Mouse (Mus musculus) neural tube, embryonic 11.5 days (tissue): ENCODE measurements around the gene Espnl. TPM values are rescaled to one million over a fixed set of nuclear protein-coding genes. Genes with fewer than 3 reads are reported as not detected.
A peak's percentile ranks its signal among the peaks of the same experiment; 100 is the strongest.

Experiments
- ATAC-seq: fragments of 200-750 bp; cut with Nextera tagmentation; 2 replicates; pipeline ENCODE4 v1.8.0; 2017; ENCODE audit warnings: moderate number of reproducible peaks, mild to moderate bottlenecking, moderate TSS enrichment, moderate library complexity; ENCODE audit not compliant: insufficient read depth, low FRiP score, low TSS enrichment
- DNase-seq: peaks from one replicate; pipeline ENCODE4 v3.0.0-alpha.2; 2015; ENCODE audit warnings: low spot score
- H3K27ac ChIP-seq: fragments of 300-500 bp; sonication (generic); 2 replicates; pipeline ENCODE4 v1.5.1; 2014; ENCODE audit warnings: low read depth, mild to moderate bottlenecking, low read length
- H3K27me3 ChIP-seq: fragments of 300-500 bp; sonication (generic); 2 replicates; pipeline ENCODE4 v1.6.1; 2014; ENCODE audit warnings: mild to moderate bottlenecking, low read length, mixed read lengths; ENCODE audit not compliant: control insufficient read depth, insufficient read depth
- H3K36me3 ChIP-seq: fragments of 300-500 bp; sonication (generic); 2 replicates; pipeline ENCODE4 v1.6.1; 2014; ENCODE audit warnings: mild to moderate bottlenecking, low read length, moderate library complexity, mixed read lengths; ENCODE audit not compliant: control insufficient read depth, insufficient read depth
- H3K4me1 ChIP-seq: fragments of 300-500 bp; sonication (generic); 2 replicates; pipeline ENCODE4 v1.6.1; 2014; ENCODE audit warnings: low read length, mixed read lengths; ENCODE audit not compliant: control insufficient read depth, insufficient read depth
- H3K4me2 ChIP-seq: fragments of 300-500 bp; sonication (generic); 2 replicates; pipeline ENCODE4 v1.6.1; 2014; ENCODE audit warnings: low read depth, mild to moderate bottlenecking, moderate library complexity
- H3K4me3 ChIP-seq: fragments of 300-500 bp; sonication (generic); 2 replicates; pipeline ENCODE4 v1.5.1; 2014; ENCODE audit warnings: low read depth, low read length
- H3K9ac ChIP-seq: fragments of 300-500 bp; sonication (generic); 2 replicates; pipeline ENCODE4 v1.6.1; 2014; ENCODE audit warnings: mild to moderate bottlenecking, low read length
- H3K9me3 ChIP-seq: fragments of 300-500 bp; sonication (generic); 2 replicates; pipeline ENCODE4 v1.6.1; 2016; ENCODE audit warnings: low read length; ENCODE audit not compliant: control insufficient read depth
- WGBS: fragments of 180-500 bp; shearing (Covaris S2); extraction: QIAGEN DNeasy Blood & Tissue Kit; methylation state at CpG from one replicate; pipeline ENCODE4 v1.1.7; 2014; 5-methylcytosine and 5-hydroxymethylcytosine counted together
- polyA plus RNA-seq: library from polyadenylated mRNA; unstranded; fragments of >200 nt; fragmentation: Nextera tagmentation; extraction: Ambion mirVana; gene quantifications from 2 replicates; pipeline ENCODE4 v1.2.1, GENCODE M21; 2014

Espnl gene
- polyA plus RNA-seq, 1 experiment from 2014 or later: 0.09 TPM

DNA sequence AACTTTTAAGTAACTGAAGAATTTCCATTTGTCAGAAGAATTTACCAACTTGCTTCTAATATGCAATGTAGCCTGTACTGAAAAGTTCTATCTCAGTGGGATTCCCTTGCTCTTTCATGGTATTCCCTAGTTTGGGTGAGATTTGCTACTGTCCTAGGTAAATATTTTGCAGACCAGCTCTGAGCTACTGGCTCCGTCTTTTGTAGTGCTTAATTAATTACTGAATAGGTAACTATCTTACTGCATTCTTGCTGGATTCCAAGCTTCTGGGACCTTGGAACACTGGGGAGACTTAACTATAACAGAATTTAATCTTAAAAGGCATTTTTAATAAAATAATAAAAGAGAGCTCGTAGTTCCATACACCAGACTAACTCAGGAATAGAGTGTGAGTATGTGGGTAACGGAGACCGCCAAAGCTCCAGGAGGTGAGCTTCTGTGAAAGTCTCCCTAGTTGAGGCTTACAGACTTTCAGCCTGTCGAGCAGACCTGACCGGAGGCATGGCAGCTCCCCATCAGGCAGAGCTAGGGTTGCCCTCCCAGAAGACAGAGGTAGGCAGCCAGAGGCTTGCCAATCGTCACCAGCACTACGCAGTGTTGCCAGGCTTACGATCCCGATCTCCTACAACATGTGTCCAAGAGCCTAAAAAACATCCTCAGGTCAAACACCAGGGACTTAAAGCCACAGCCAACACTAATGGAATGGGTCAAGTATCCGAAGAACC lies 29.6 kb upstream of the Espnl start:
- ATAC-seq: no peak
- 93% methylated on average over 11 of the region's 11 CpGs for WGBS
- no peaks in the 10 kb centered on the region for H3K36me3 ChIP-seq

GRCm38 (mm10) chr1:91295544-91295943 lies 26.3 kb upstream of the Espnl start:
- 96% methylated on average over 6 of the region's 6 CpGs for WGBS
- no peak for ATAC-seq
- H3K27me3 ChIP-seq: no peaks in the 10 kb centered on the region

More for the DNA sequence above, 29.6 kb upstream of the Espnl start:
- no peak overlapping the region for H3K9ac ChIP-seq
- H3K9me3 ChIP-seq: no peaks in the 10 kb centered on the region
- H3K4me1 ChIP-seq: no peaks in the 10 kb centered on the region
- no peak overlapping the region for H3K27ac ChIP-seq
- H3K27me3 ChIP-seq: no peaks in the 10 kb centered on the region
- no peak for DNase-seq
- H3K4me3 ChIP-seq: no peak overlapping the region
- no peak overlapping the region for H3K4me2 ChIP-seq

GRCm38 (mm10) chr1:91297799-91298744 lies 23.8 kb upstream of the Espnl start, which contains the start of gene Scly:
Gene Scly (plus strand): TSS chr1:91298338.
- H3K4me3 ChIP-seq: peak within 1 kb of the TSS; percentile 77
- peaks cover 1% of the 10 kb centered on the region; the same call in 1 of the 2 replicates for H3K36me3 ChIP-seq
- WGBS: under 1% methylated on average over 55 of the region's 65 CpGs
- 0 out of 2 replicates have a peak, but pooled peaks cover 2% of the 10 kb centered on the region for H3K4me1 ChIP-seq
- DNase-seq: peak; percentile 92
- H3K27ac ChIP-seq: no peak within 1 kb of the TSS
- no peaks in the 10 kb centered on the region for H3K27me3 ChIP-seq
- H3K9ac ChIP-seq: peak within 1 kb of the TSS; percentile 79
- peak; percentile 99 for ATAC-seq
- peak within 1 kb of the TSS; percentile 66 for H3K4me2 ChIP-seq
- H3K9me3 ChIP-seq: no peaks in the 10 kb centered on the region

More at GRCm38 (mm10) chr1:91295544-91295943, 26.3 kb upstream of the Espnl start:
- no peak overlapping the region for H3K27ac ChIP-seq
- H3K36me3 ChIP-seq: no peaks in the 10 kb centered on the region
- no peak overlapping the region for H3K4me3 ChIP-seq
- H3K9ac ChIP-seq: no peak overlapping the region
- no peak overlapping the region for H3K4me2 ChIP-seq
- DNase-seq: no peak
- H3K9me3 ChIP-seq: no peaks in the 10 kb centered on the region
- 0 out of 2 replicates have a peak, but pooled peaks cover 2% of the 10 kb centered on the region for H3K4me1 ChIP-seq

DNA sequence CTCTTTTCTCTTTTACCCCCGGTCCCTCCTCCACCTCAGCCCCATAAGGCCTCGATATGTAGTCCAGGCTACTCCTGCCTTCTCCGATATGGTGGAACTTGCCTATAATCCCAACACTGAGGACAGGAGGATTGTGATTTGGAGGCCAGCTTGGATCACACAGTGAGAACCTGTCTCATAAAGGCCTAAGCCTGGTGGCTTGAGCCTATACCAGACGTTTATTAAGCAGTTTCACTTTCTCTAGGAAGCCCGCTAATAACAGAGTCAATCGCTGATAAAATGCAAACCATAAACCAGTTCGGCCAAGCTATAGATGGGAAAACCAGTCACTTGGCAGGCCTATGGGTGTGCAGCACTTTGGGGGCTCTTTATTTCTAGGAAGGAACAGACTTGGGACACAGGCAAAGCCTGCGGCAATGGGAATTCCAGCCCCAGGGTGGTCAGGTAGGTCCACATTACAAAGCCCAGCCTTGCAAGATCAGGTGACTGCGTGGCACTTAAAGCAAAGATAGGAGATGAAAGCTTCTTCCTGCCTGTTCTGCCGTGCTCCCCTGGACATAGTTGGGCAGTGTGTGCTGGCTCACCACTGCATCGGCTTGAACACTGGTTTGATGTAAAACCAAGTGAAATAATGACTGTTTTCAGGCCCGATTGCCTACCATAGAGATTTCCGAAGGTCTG lies 22.7 kb upstream of the Espnl start:
- H3K27ac ChIP-seq: no peak overlapping the region
- WGBS: 84% methylated on average over 13 of the region's 13 CpGs
- H3K9me3 ChIP-seq: no peaks in the 10 kb centered on the region
- peak overlapping the region; percentile 66 for H3K4me2 ChIP-seq
- DNase-seq (no peak), ATAC-seq (no peak)
- H3K4me3 ChIP-seq: peak overlapping the region; percentile 77
- peaks cover 2% of the 10 kb centered on the region; the same call in 1 of the 2 replicates for H3K36me3 ChIP-seq
- H3K9ac ChIP-seq: peak overlapping the region; percentile 41; the same call in 1 of the 2 replicates
- 0 out of 2 replicates have a peak, but pooled peaks cover 2% of the 10 kb centered on the region for H3K4me1 ChIP-seq
- no peaks in the 10 kb centered on the region for H3K27me3 ChIP-seq

- H3K9ac ChIP-seq: no peak overlapping the region
- no peak for ATAC-seq
- no peaks in the 10 kb centered on the region for H3K9me3 ChIP-seq
- H3K4me1 ChIP-seq: 0 out of 2 replicates have a peak, but pooled peaks cover 2% of the 10 kb centered on the region
- no peak overlapping the region for H3K4me3 ChIP-seq
- H3K27me3 ChIP-seq: no peaks in the 10 kb centered on the region
- no peak overlapping the region for H3K27ac ChIP-seq
- WGBS: 75% methylated on average over 5 of the region's 5 CpGs
- H3K36me3 ChIP-seq: peaks cover 2% of the 10 kb centered on the region; the same call in 1 of the 2 replicates
- DNase-seq: no peak
- H3K4me2 ChIP-seq: no peak overlapping the region
Measured at GRCm38 (mm10) chr1:91299707-91300426, 22.0 kb upstream of the Espnl start.

GRCm38 (mm10) chr1:91301206-91301920 lies 20.5 kb upstream of the Espnl start:
- WGBS: 72% methylated on average over 3 of the region's 3 CpGs
- no peaks in the 10 kb centered on the region for H3K9me3 ChIP-seq
- no peaks in the 10 kb centered on the region for H3K27me3 ChIP-seq
- ATAC-seq (no peak), DNase-seq (no peak)
- no peak overlapping the region for H3K27ac ChIP-seq
- no peak overlapping the region for H3K4me2 ChIP-seq
- no peak overlapping the region for H3K4me3 ChIP-seq
- H3K4me1 ChIP-seq: 0 out of 2 replicates have a peak, but pooled peaks cover 2% of the 10 kb centered on the region
- H3K9ac ChIP-seq: no peak overlapping the region
- H3K36me3 ChIP-seq: peaks cover 2% of the 10 kb centered on the region; the same call in 1 of the 2 replicates

- Histone ChIP-seq H3K27me3 (no peaks in the 10 kb centered on the region), H3K27ac (no peak overlapping the region), H3K36me3 (peaks cover 2% of the 10 kb centered on the region; the same call in 1 of the 2 replicates), H3K9me3 (no peaks in the 10 kb centered on the region), H3K4me1 (0 out of 2 replicates have a peak, but pooled peaks cover 2% of the 10 kb centered on the region), H3K4me2 (no peak overlapping the region), H3K9ac (no peak overlapping the region), H3K4me3 (no peak overlapping the region)
- 91% methylated on average over 3 of the region's 3 CpGs for WGBS
- DNase-seq (no peak), ATAC-seq (no peak)
Measured at GRCm38 (mm10) chr1:91302021-91302420, 19.9 kb upstream of the Espnl start.
